Mouse (Mus musculus): ENCODE measurements around the gene Odf2. TPM values are rescaled to one million over a fixed set of nuclear protein-coding genes. Genes with fewer than 3 reads are reported as not detected.
"Not testable (repeated sequence)": the region's sequence is repeated elsewhere in the genome, so short reads cannot be mapped to it uniquely, and the experiment has no call there.

Gene Odf2
- polyA plus RNA-seq, 1 experiment = 16.7 TPM

- 74% methylated on average over 4 of the region's 4 CpGs for WGBS
- no peak for DNase-seq (ENCODE audit: low read depth, low spot score)
Measured at GRCm38 (mm10) chr2:29865125-29865524, 23.9 kb upstream of the Odf2 start.

GRCm38 (mm10) chr2:29868949-29869645 lies 19.9 kb upstream of the Odf2 start, which contains the start of gene Cercam:
Gene Cercam, plus strand, starts transcription at chr2:29869164.
- DNase-seq (ENCODE audit: low read depth, low spot score) = peak; percentile 58

GRCm38 (mm10) chr2:29869646-29870451 lies 19.2 kb upstream of the Odf2 start:
- DNase-seq (ENCODE audit: low read depth, low spot score) = no peak
- 16% methylated on average over 17 of the region's 17 CpGs for WGBS

More at GRCm38 (mm10) chr2:29868949-29869645, 19.9 kb upstream of the Odf2 start, which contains the start of gene Cercam:
- under 1% methylated on average over 44 of the region's 44 CpGs for WGBS

- WGBS = 86% methylated on average over 10 of the region's 10 CpGs
- no peak for DNase-seq (ENCODE audit: low read depth, low spot score)
Measured at GRCm38 (mm10) chr2:29872581-29873295, 16.3 kb upstream of the Odf2 start.

- WGBS = 80% methylated on average over 4 of the region's 4 CpGs
- no peak for DNase-seq (ENCODE audit: low read depth, low spot score)
Measured at GRCm38 (mm10) chr2:29873801-29874200, 15.2 kb upstream of the Odf2 start.

- 85% methylated on average over 4 of the region's 4 CpGs for WGBS
Measured at GRCm38 (mm10) chr2:29878061-29878460, 11.0 kb upstream of the Odf2 start.

GRCm38 (mm10) chr2:29879191-29879590 lies 9.8 kb upstream of the Odf2 start:
- no peak for DNase-seq (ENCODE audit: low read depth, low spot score)
- WGBS = 41% methylated on average over 8 of the region's 8 CpGs

More at GRCm38 (mm10) chr2:29878061-29878460, 11.0 kb upstream of the Odf2 start:
- no peak for DNase-seq (ENCODE audit: low read depth, low spot score)

- WGBS = 62% methylated on average over 17 of the region's 17 CpGs
- no peak for DNase-seq (ENCODE audit: low read depth, low spot score)
Measured at GRCm38 (mm10) chr2:29879964-29880830, 8.8 kb upstream of the Odf2 start.

GRCm38 (mm10) chr2:29886659-29887292 lies 2.2 kb upstream of the Odf2 start:
- 70% methylated on average over 9 of the region's 9 CpGs for WGBS
- not testable (repeated sequence) for DNase-seq (ENCODE audit: low read depth, low spot score)

- under 1% methylated on average over 61 of the region's 61 CpGs for WGBS
- peak; percentile 59 for DNase-seq (ENCODE audit: low read depth, low spot score)
Measured at GRCm38 (mm10) chr2:29889991-29890833, 1.2 kb downstream of the Odf2 start.

GRCm38 (mm10) chr2:29891773-29892172 lies 2.8 kb downstream of the Odf2 start:
- WGBS = over 99% methylated on average over 6 of the region's 6 CpGs
- no peak for DNase-seq (ENCODE audit: low read depth, low spot score)

GRCm38 (mm10) chr2:29896071-29896470 lies 7.0 kb downstream of the Odf2 start:
- no peak for DNase-seq (ENCODE audit: low read depth, low spot score)
- 97% methylated on average over 1 of the region's 1 CpGs for WGBS

GRCm38 (mm10) chr2:29897366-29897765 lies 8.3 kb downstream of the Odf2 start:
- no peak for DNase-seq (ENCODE audit: low read depth, low spot score)

GRCm38 (mm10) chr2:29898081-29898480 lies 9.1 kb downstream of the Odf2 start:
- WGBS = 86% methylated on average over 1 of the region's 1 CpGs
- no peak for DNase-seq (ENCODE audit: low read depth, low spot score)

More at GRCm38 (mm10) chr2:29897366-29897765, 8.3 kb downstream of the Odf2 start:
- WGBS = 52% methylated on average over 2 of the region's 2 CpGs

- 87% methylated on average over 10 of the region's 10 CpGs for WGBS
Measured at GRCm38 (mm10) chr2:29902194-29902593, 13.2 kb downstream of the Odf2 start.

GRCm38 (mm10) chr2:29908171-29908570 lies 19.1 kb downstream of the Odf2 start:
- DNase-seq (ENCODE audit: low read depth, low spot score) = not testable (repeated sequence)
- 86% methylated on average over 2 of the region's 2 CpGs for WGBS

More at GRCm38 (mm10) chr2:29902194-29902593, 13.2 kb downstream of the Odf2 start:
- DNase-seq (ENCODE audit: low read depth, low spot score) = no peak

- DNase-seq (ENCODE audit: low read depth, low spot score) = no peak
Measured at GRCm38 (mm10) chr2:29910042-29910441, 21.0 kb downstream of the Odf2 start.

GRCm38 (mm10) chr2:29917621-29918020 lies 28.6 kb downstream of the Odf2 start:
- WGBS = 95% methylated on average over 11 of the region's 11 CpGs

More at GRCm38 (mm10) chr2:29910042-29910441, 21.0 kb downstream of the Odf2 start:
- 99% methylated on average over 2 of the region's 2 CpGs for WGBS

More at GRCm38 (mm10) chr2:29917621-29918020, 28.6 kb downstream of the Odf2 start:
- DNase-seq (ENCODE audit: low read depth, low spot score) = no peak
